Mouse (Mus musculus) spleen, embryonic (tissue): ENCODE results near the gene Dpp4.

Source experiments
- CTCF ChIA-PET: fragments of 350-600 bp; sonication (Branson Sonifier 250); formaldehyde crosslinking; loops from one replicate; lab custom pipeline; 2022; lab: Charles Lee

The Dpp4 gene

GRCm38 (mm10) chr2:62307477-62307876 lies 104.6 kb downstream of the Dpp4 start:
- CTCF ChIA-PET, result no interaction called here

- CTCF ChIA-PET, result no interaction called here
These were observed 105.1 kb downstream of the Dpp4 start for GRCm38 (mm10) chr2:62306978-62307377.

- CTCF ChIA-PET, result interaction anchor here (0.7 kb wide), 1 partner anchor 285 kb away, joined by 7 read pairs; no protein-coding TSS in a partner anchor
These were observed 110.3 kb downstream of the Dpp4 start for GRCm38 (mm10) chr2:62301716-62302115.

- CTCF ChIA-PET, result no interaction called here
These were observed 118.2 kb downstream of the Dpp4 start for GRCm38 (mm10) chr2:62293846-62294245.

- CTCF ChIA-PET, result interaction anchor here (0.7 kb wide), 2 partner anchors 360 to 732 kb away, joined by 3 read pairs; no protein-coding TSS in a partner anchor
These were observed 124.5 kb downstream of the Dpp4 start for GRCm38 (mm10) chr2:62287532-62287931.

GRCm38 (mm10) chr2:62285847-62286246 lies 126.2 kb downstream of the Dpp4 start:
- CTCF ChIA-PET, result no interaction called here

- CTCF ChIA-PET, result interaction anchor here (0.7 kb wide), 1 partner anchor 614 kb away, joined by 4 read pairs; no protein-coding TSS in a partner anchor
These were observed 127.0 kb downstream of the Dpp4 start for GRCm38 (mm10) chr2:62285026-62285425.
